Mouse (Mus musculus): ENCODE measurements around the gene Cux2. TPM values are rescaled to one million over a fixed set of nuclear protein-coding genes. Genes with fewer than 3 reads are reported as not detected.

Gene Cux2
- total RNA-seq (2023), result 0.27 and 1.7 TPM in 2 replicates

GRCm38 (mm10) chr5:122050017-122050831 lies at the start of gene Cux2:
Cux2 (minus strand) TSS chr5:122050102.

GRCm38 (mm10) chr5:121848743-121849142 lies 201.2 kb downstream of the Cux2 start, which contains the start of gene Pheta1:
Pheta1 (plus strand) TSS chr5:121848984.

GRCm38 (mm10) chr5:121837441-121838340 lies 212.2 kb downstream of the Cux2 start, which contains the start of gene Sh2b3:
Sh2b3 (minus strand) TSS chr5:121837646.

Other genes starting within 250 kb of the Cux2 start
- gene Sh2b3, start 212.5 kb downstream of the Cux2 start, total RNA-seq (2023), result 70.1 and 84.7 TPM in 2 replicates
- gene Pheta1, start 201.1 kb downstream of the Cux2 start, total RNA-seq (2023), result 2.0 and 2.8 TPM in 2 replicates
- gene Myl2, start 50.8 kb upstream of the Cux2 start, total RNA-seq (2023), result 5.8 and 10.0 TPM in 2 replicates
- gene Ccdc63, start 90.7 kb upstream of the Cux2 start, total RNA-seq (2023), result 8.9 and 12.0 TPM in 2 replicates
- gene Ppp1cc, start 108.2 kb upstream of the Cux2 start, total RNA-seq (2023), result 128 and 167 TPM in 2 replicates
- gene Hvcn1, start 156.7 kb upstream of the Cux2 start, total RNA-seq (2023), result 90.1 and 98.8 TPM in 2 replicates
- gene Tctn1, start 214.4 kb upstream of the Cux2 start, total RNA-seq (2023), result 7.6 TPM in 2 replicates
- gene Pptc7, start 234.3 kb upstream of the Cux2 start, total RNA-seq (2023), result 11.2 and 14.2 TPM in 2 replicates